In genomic region chr8:126583971-126584843, GRCm38 (mm10) we compare ENCODE assay signal across 8 mouse cellular contexts. TPM values are rescaled to one million over a fixed set of nuclear protein-coding genes. Genes with fewer than 3 reads are reported as not detected.
A peak's percentile ranks its signal among the peaks of the same experiment; 100 is the strongest.
DNase-seq lines count a peak whose midpoint lies in the region; ATAC-seq and TF ChIP-seq lines count a peak whose summit lies in the region.

No protein-coding gene starts in this region.

- peak overlapping the region; percentile 70 for H3K9ac ChIP-seq in forebrain, embryonic 14.5 days (ENCODE audit: low read length)
- H3K9ac ChIP-seq in heart, postnatal 0 days (replicated peaks; ENCODE audit: low read depth, low read length), result peak overlapping the region; percentile 69
- H3K9ac ChIP-seq in liver, embryonic 16.5 days (ENCODE audit: low read depth, low read length), result peak overlapping the region; percentile 74
- H3K9ac ChIP-seq in neural tube, embryonic 11.5 days (ENCODE audit: low read length), result peak overlapping the region; percentile 80

- peak; percentile 65 for DNase-seq in cerebellum, adult 11 months
- DNase-seq in forebrain, embryonic 14.5 days (ENCODE audit: low spot score), result peak; percentile 93
- peak; percentile 86 for DNase-seq in heart, postnatal 0 days (ENCODE audit: low spot score)
- peak; percentile 90 for DNase-seq in kidney, postnatal 14 days
- peak; percentile 88 for DNase-seq in neural tube, embryonic 11.5 days (ENCODE audit: low spot score)

- H3K4me1 ChIP-seq in E14TG2a.4 (replicated peaks; ENCODE audit: low read depth, low read length), result peaks cover 65% of the 10 kb centered on the region
- peaks cover 42% of the 10 kb centered on the region for H3K4me1 ChIP-seq in forebrain, embryonic 14.5 days (ENCODE audit: control insufficient read depth, insufficient read depth, low read length)
- H3K4me1 ChIP-seq in heart, postnatal 0 days (ENCODE audit: control insufficient read depth, insufficient read depth), result peaks cover 40% of the 10 kb centered on the region
- peaks cover 51% of the 10 kb centered on the region for H3K4me1 ChIP-seq in liver, embryonic 16.5 days (ENCODE audit: control insufficient read depth, low read depth, low read length)
- peaks cover 38% of the 10 kb centered on the region for H3K4me1 ChIP-seq in neural tube, embryonic 11.5 days (ENCODE audit: control insufficient read depth, insufficient read depth, low read length)
- H3K4me1 ChIP-seq in testis, adult 2 months (ENCODE audit: control insufficient read depth, insufficient read depth, low read length), result peaks cover 9% of the 10 kb centered on the region

- H3K36me3 ChIP-seq in E14TG2a.4 (ENCODE audit: insufficient read depth, low read length), result peaks cover 31% of the 10 kb centered on the region
- H3K36me3 ChIP-seq in forebrain, embryonic 14.5 days (ENCODE audit: control insufficient read depth, insufficient read depth, low read length), result peaks cover 23% of the 10 kb centered on the region
- H3K36me3 ChIP-seq in heart, postnatal 0 days (replicated peaks; ENCODE audit: control insufficient read depth, insufficient read depth, low read length), result peaks cover 23% of the 10 kb centered on the region
- H3K36me3 ChIP-seq in liver, embryonic 16.5 days (ENCODE audit: control insufficient read depth, insufficient read depth), result no peaks in the 10 kb centered on the region
- H3K36me3 ChIP-seq in neural tube, embryonic 11.5 days (ENCODE audit: control insufficient read depth, insufficient read depth, low read length), result no peaks in the 10 kb centered on the region
- no peaks in the 10 kb centered on the region for H3K36me3 ChIP-seq in testis, adult 2 months (ENCODE audit: control insufficient read depth, insufficient read depth, low read length)

- H3K4me3 ChIP-seq in E14TG2a.4 (replicated peaks; ENCODE audit: low read length), result peak overlapping the region; percentile 78
- H3K4me3 ChIP-seq in forebrain, embryonic 14.5 days (ENCODE audit: low read depth, low read length), result peak overlapping the region; percentile 44
- H3K4me3 ChIP-seq in heart, postnatal 0 days (ENCODE audit: low read depth, low read length), result peak overlapping the region; percentile 42
- H3K4me3 ChIP-seq in liver, embryonic 16.5 days (ENCODE audit: low read depth, low read length), result peak overlapping the region; percentile 59
- H3K4me3 ChIP-seq in neural tube, embryonic 11.5 days (ENCODE audit: low read depth, low read length), result peak overlapping the region; percentile 52
- H3K4me3 ChIP-seq in testis, adult 2 months (ENCODE audit: control insufficient read depth, low read depth, low read length), result peak overlapping the region; percentile 64

- no peak for TF ChIP-seq POLR2A in testis, adult 2 months (IDR thresholded peaks at IDR 0.05; ENCODE audit: control insufficient read depth, low read depth, low read length)

- under 1% methylated on average over 64 of the region's 68 CpGs for WGBS in forebrain, embryonic 14.5 days
- WGBS in heart, postnatal 0 days, result under 1% methylated on average over 67 of the region's 68 CpGs
- WGBS in liver, embryonic 16.5 days (ENCODE audit: insufficient replicate concordance), result under 1% methylated on average over 67 of the region's 68 CpGs
- under 1% methylated on average over 65 of the region's 68 CpGs for WGBS in neural tube, embryonic 11.5 days

- H3K27me3 ChIP-seq in E14TG2a.4 (ENCODE audit: insufficient read depth, low read length), result peaks cover 9% of the 10 kb centered on the region; the same call in 1 of the 2 replicates
- H3K27me3 ChIP-seq in forebrain, embryonic 14.5 days (replicated peaks; ENCODE audit: control insufficient read depth, insufficient read depth, low read length), result no peaks in the 10 kb centered on the region
- no peaks in the 10 kb centered on the region for H3K27me3 ChIP-seq in heart, postnatal 0 days (ENCODE audit: control insufficient read depth, insufficient read depth, low read length)
- no peaks in the 10 kb centered on the region for H3K27me3 ChIP-seq in liver, embryonic 16.5 days (ENCODE audit: control insufficient read depth, insufficient read depth, low read depth, low read length)
- H3K27me3 ChIP-seq in neural tube, embryonic 11.5 days (ENCODE audit: control insufficient read depth, insufficient read depth, low read length), result no peaks in the 10 kb centered on the region
- H3K27me3 ChIP-seq in testis, adult 2 months (ENCODE audit: control insufficient read depth, insufficient read depth, low read length), result no peaks in the 10 kb centered on the region

- peaks cover 4% of the 10 kb centered on the region; the same call in 1 of the 2 replicates for H3K9me3 ChIP-seq in E14TG2a.4 (ENCODE audit: low read length)
- no peaks in the 10 kb centered on the region for H3K9me3 ChIP-seq in forebrain, embryonic 14.5 days (replicated peaks; ENCODE audit: control insufficient read depth, low read length)
- H3K9me3 ChIP-seq in heart, postnatal 0 days (replicated peaks; ENCODE audit: control insufficient read depth, low read length), result no peaks in the 10 kb centered on the region
- H3K9me3 ChIP-seq in liver, embryonic 16.5 days (replicated peaks; ENCODE audit: control insufficient read depth, low read length), result no peaks in the 10 kb centered on the region
- H3K9me3 ChIP-seq in neural tube, embryonic 11.5 days (ENCODE audit: control insufficient read depth, low read length), result no peaks in the 10 kb centered on the region

- peak; percentile 81 for ATAC-seq in forebrain, embryonic 14.5 days
- ATAC-seq in heart, postnatal 0 days (ENCODE audit: insufficient read depth, low read depth), result peak; percentile 81
- ATAC-seq in liver, embryonic 16.5 days (ENCODE audit: low read depth), result peak; percentile 59
- peak; percentile 90 for ATAC-seq in neural tube, embryonic 11.5 days (ENCODE audit: insufficient read depth, low FRiP score, low TSS enrichment)

- H3K4me2 ChIP-seq in forebrain, embryonic 14.5 days (ENCODE audit: low read length), result peak overlapping the region; percentile 94
- peak overlapping the region; percentile 79 for H3K4me2 ChIP-seq in heart, postnatal 0 days (ENCODE audit: low read depth, low read length)
- peak overlapping the region; percentile 92 for H3K4me2 ChIP-seq in liver, embryonic 16.5 days (ENCODE audit: low read depth, low read length)
- peak overlapping the region; percentile 100 for H3K4me2 ChIP-seq in neural tube, embryonic 11.5 days (ENCODE audit: low read depth)

- H3K27ac ChIP-seq in forebrain, embryonic 14.5 days (ENCODE audit: low read depth, low read length), result peak overlapping the region; percentile 85
- peak overlapping the region; percentile 99 for H3K27ac ChIP-seq in heart, postnatal 0 days (ENCODE audit: low read depth)
- peak overlapping the region; percentile 77 for H3K27ac ChIP-seq in liver, embryonic 16.5 days (ENCODE audit: low read length)
- H3K27ac ChIP-seq in neural tube, embryonic 11.5 days (ENCODE audit: low read depth, low read length), result peak overlapping the region; percentile 90
- peak overlapping the region; percentile 84 for H3K27ac ChIP-seq in testis, adult 2 months (ENCODE audit: control insufficient read depth, insufficient read depth, low read depth, low read length)

- peak; percentile 45; the same call in 1 of the 2 replicates for TF ChIP-seq EP300 in heart, postnatal 0 days (IDR thresholded peaks at IDR 0.05; ENCODE audit: low read depth)

- no peak for TF ChIP-seq CTCF in E14TG2a.4 (conservative IDR thresholded peaks at IDR 0.05; ENCODE audit: low read length)
- no peak for TF ChIP-seq CTCF in heart, postnatal 0 days (IDR thresholded peaks at IDR 0.05; ENCODE audit: low read depth)
- no peak for TF ChIP-seq CTCF in testis, adult 2 months (IDR thresholded peaks at IDR 0.05; ENCODE audit: control insufficient read depth, insufficient read depth, insufficient replicate concordance, low read depth, low read length)

RNA-seq across cellular contexts. Expression of gene Irf2bp2, which starts 9.6 kb away (rescaled TPM):
- polyA plus RNA-seq in forebrain, embryonic 14.5 days (2014; fragmentation: Nextera tagmentation; extraction: Ambion mirVana), result 7.9 and 8.3 TPM in 2 replicates
- 132 and 175 TPM in 2 replicates for total RNA-seq in heart, postnatal 0 days (2014; rRNA removed; ENCODE audit: low replicate concordance)
- 9.6 and 9.8 TPM in 2 replicates for polyA plus RNA-seq in heart, postnatal 0 days (2015; fragmentation: Nextera tagmentation; extraction: Ambion mirVana)
- polyA plus RNA-seq in liver, embryonic 16.5 days (2015; fragmentation: Nextera tagmentation; extraction: Ambion mirVana), result 3.3 TPM in 2 replicates
- 4.7 and 4.8 TPM in 2 replicates for polyA plus RNA-seq in neural tube, embryonic 11.5 days (2014; fragmentation: Nextera tagmentation; extraction: Ambion mirVana)
- 3.3 and 3.8 TPM in 2 replicates for polyA plus RNA-seq in testis, adult 2 months (2012; rRNA removed)

Comparison
In these comparisons a context has a peak if more than half of its experiments do, and no peak if none do; other contexts are left out.
1. Peak in every context shown above with its lines: DNase-seq, ATAC-seq, H3K4me3 ChIP-seq and H3K27ac ChIP-seq.